Mouse (Mus musculus): ENCODE data around the gene Sat2.

DNA sequence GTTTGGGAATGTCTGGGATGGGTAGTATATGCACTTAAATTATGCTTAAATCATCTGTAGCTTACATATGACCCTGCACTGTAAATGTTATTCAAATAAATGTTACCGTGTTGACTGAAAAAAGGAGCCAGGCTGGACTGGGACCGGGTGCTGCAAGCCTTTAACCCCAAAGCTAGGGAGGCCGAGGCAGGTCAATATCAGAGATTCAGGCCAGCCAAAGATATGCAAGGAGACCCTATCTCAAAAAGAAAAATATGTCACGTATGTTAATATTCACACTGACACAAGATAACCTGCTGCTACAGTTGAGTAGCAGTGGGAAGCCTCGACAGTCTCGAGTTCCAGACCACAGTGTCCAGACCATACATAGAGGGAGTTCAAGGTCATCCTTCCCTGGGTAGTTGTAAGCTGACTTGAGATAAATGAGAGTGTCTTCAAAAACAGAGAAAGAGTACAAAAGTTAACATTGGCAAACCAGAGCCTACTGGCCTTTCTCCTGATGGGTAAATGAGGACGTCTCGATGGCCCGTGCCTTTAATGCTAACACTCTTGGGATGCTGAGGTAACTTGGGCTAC is 39.5 kb upstream of the Sat2 start:
- TF ChIP-seq KAT2A (IDR thresholded peaks at IDR 0.05; ENCODE audit: insufficient replicate concordance, low read length) (no peak), ELF1 (IDR thresholded peaks at IDR 0.05; ENCODE audit: low read depth, low read length) (no peak), EP300 (IDR thresholded peaks at IDR 0.05; ENCODE audit: low read length) (no peak), CTCF (conservative IDR thresholded peaks at IDR 0.05 in 1 of 2, IDR thresholded peaks at IDR 0.05 in 1 of 2; ENCODE audit: low read depth in 2 of 2, low read length in 2 of 2) (no peak), POLR2A (IDR thresholded peaks at IDR 0.05; ENCODE audit: low read depth, low read length) (no peak; the same call in 1 of the 2 replicates), MAX (IDR thresholded peaks at IDR 0.05; ENCODE audit: low read length) (no peak), POLR2AphosphoS2 (IDR thresholded peaks at IDR 0.05; ENCODE audit: low read depth, low read length) (no peak), MYC (IDR thresholded peaks at IDR 0.05; ENCODE audit: low read depth, low read length) (no peak)

Data from CH12.LX (cell line).